7 mouse cellular contexts compared by ENCODE assay signal in genomic region chr1:180329706-180330105, GRCm38 (mm10). TPM values are rescaled to one million over a fixed set of nuclear protein-coding genes. Genes with fewer than 3 reads are reported as not detected.
DNase-seq lines count a peak whose midpoint lies in the region; ATAC-seq lines count a peak whose summit lies in the region.

No protein-coding gene starts in this region.

- H3K36me3 ChIP-seq in megakaryocyte, embryonic 14.5 days (replicated peaks; ENCODE audit: low read length): peaks cover 29% of the 10 kb centered on the region
- no peaks in the 10 kb centered on the region for H3K36me3 ChIP-seq in forebrain, embryonic 13.5 days (ENCODE audit: poor library complexity, severe bottlenecking)
- H3K36me3 ChIP-seq in limb, embryonic 15.5 days: peaks cover 13% of the 10 kb centered on the region
- H3K36me3 ChIP-seq in stomach, embryonic 16.5 days (ENCODE audit: control insufficient read depth, insufficient read depth, low read length): no peaks in the 10 kb centered on the region

- H3K9me3 ChIP-seq in megakaryocyte, embryonic 14.5 days: no peaks in the 10 kb centered on the region
- no peaks in the 10 kb centered on the region for H3K9me3 ChIP-seq in forebrain, embryonic 13.5 days (replicated peaks)
- H3K9me3 ChIP-seq in limb, embryonic 15.5 days: no peaks in the 10 kb centered on the region
- H3K9me3 ChIP-seq in stomach, embryonic 16.5 days (replicated peaks; ENCODE audit: control insufficient read depth, low read length): no peaks in the 10 kb centered on the region

- no peak for ATAC-seq in megakaryocyte, adult 5-6 weeks (ENCODE audit: poor library complexity, severe bottlenecking)
- no peak for ATAC-seq in forebrain, embryonic 13.5 days
- ATAC-seq in limb, embryonic 15.5 days (ENCODE audit: insufficient number of reproducible peaks, low FRiP score, low TSS enrichment, low read depth): no peak
- no peak for ATAC-seq in stomach, embryonic 16.5 days (ENCODE audit: insufficient read depth, low FRiP score)

- intact Hi-C loops in left cerebral cortex, postnatal 14 days (cut with DNase I): loop anchor here (5.0 kb wide), 4 partner anchors 38 to 78 kb away; no protein-coding TSS in a partner anchor

- H3K4me3 ChIP-seq in megakaryocyte, embryonic 14.5 days (replicated peaks): peak overlapping the region; percentile 100
- H3K4me3 ChIP-seq in forebrain, embryonic 13.5 days: no peak overlapping the region
- peak overlapping the region; percentile 76 for H3K4me3 ChIP-seq in limb, embryonic 15.5 days
- peak overlapping the region; percentile 28 for H3K4me3 ChIP-seq in stomach, embryonic 16.5 days (replicated peaks; ENCODE audit: low read length)

- H3K4me1 ChIP-seq in megakaryocyte, embryonic 14.5 days: peaks cover 62% of the 10 kb centered on the region
- peaks cover 36% of the 10 kb centered on the region for H3K4me1 ChIP-seq in forebrain, embryonic 13.5 days
- H3K4me1 ChIP-seq in limb, embryonic 15.5 days: peaks cover 54% of the 10 kb centered on the region
- H3K4me1 ChIP-seq in stomach, embryonic 16.5 days (ENCODE audit: control insufficient read depth, insufficient read depth, low read length): peaks cover 40% of the 10 kb centered on the region

- no peak for DNase-seq in gastrocnemius, postnatal 10 days
- DNase-seq in left cerebral cortex, postnatal 14 days (ENCODE audit: low spot score in 2 of 2): no peak

- no peaks in the 10 kb centered on the region for H3K27me3 ChIP-seq in megakaryocyte, embryonic 14.5 days (replicated peaks)
- peaks cover 45% of the 10 kb centered on the region for H3K27me3 ChIP-seq in forebrain, embryonic 13.5 days
- H3K27me3 ChIP-seq in limb, embryonic 15.5 days: no peaks in the 10 kb centered on the region
- H3K27me3 ChIP-seq in stomach, embryonic 16.5 days (ENCODE audit: control insufficient read depth, insufficient read depth, low read length): no peaks in the 10 kb centered on the region

- no peak overlapping the region for H3K9ac ChIP-seq in forebrain, embryonic 13.5 days
- no peak overlapping the region for H3K9ac ChIP-seq in limb, embryonic 15.5 days
- peak overlapping the region; percentile 54 for H3K9ac ChIP-seq in stomach, embryonic 16.5 days (ENCODE audit: low read length)

- peak overlapping the region; percentile 37 for H3K4me2 ChIP-seq in forebrain, embryonic 13.5 days
- peak overlapping the region; percentile 76 for H3K4me2 ChIP-seq in limb, embryonic 15.5 days
- peak overlapping the region; percentile 98 for H3K4me2 ChIP-seq in stomach, embryonic 16.5 days (ENCODE audit: low read depth, low read length)

- 16% methylated on average over 6 of the region's 6 CpGs for WGBS in forebrain, embryonic 13.5 days
- WGBS in limb, embryonic 15.5 days: 9% methylated on average over 6 of the region's 6 CpGs
- WGBS in stomach, embryonic 16.5 days: 14% methylated on average over 6 of the region's 6 CpGs

- no peak overlapping the region for H3K27ac ChIP-seq in forebrain, embryonic 13.5 days
- peak overlapping the region; percentile 87 for H3K27ac ChIP-seq in limb, embryonic 15.5 days
- peak overlapping the region; percentile 91 for H3K27ac ChIP-seq in stomach, embryonic 16.5 days (ENCODE audit: low read length)

RNA-seq across cellular contexts. Expression of gene Itpkb, which starts 0.6 kb away (rescaled TPM):
- 36.8 and 40.6 TPM in 2 replicates for polyA plus RNA-seq in megakaryocyte, embryonic 14.5 days (2012; ENCODE audit: insufficient read depth, low replicate concordance)
- 11.5 and 12.9 TPM in 2 replicates for total RNA-seq in megakaryocyte, adult 5-6 weeks (2015)
- total RNA-seq in megakaryocyte, adult 5-6 weeks (2017): 10.9 and 13.6 TPM in 2 replicates
- 2.3 and 2.5 TPM in 2 replicates for polyA plus RNA-seq in forebrain, embryonic 13.5 days (2015; fragmentation: Nextera tagmentation; extraction: Ambion mirVana)
- polyA plus RNA-seq in limb, embryonic 15.5 days (2015; fragmentation: Nextera tagmentation; extraction: Ambion mirVana): 12.7 and 15.1 TPM in 2 replicates
- polyA plus RNA-seq in stomach, embryonic 16.5 days (2015; fragmentation: Nextera tagmentation; extraction: Ambion mirVana): 6.0 and 7.2 TPM in 2 replicates
- total RNA-seq in gastrocnemius, postnatal 10 days (2021): 10 to 100 TPM; 30.1 to 38.7 TPM
- total RNA-seq in left cerebral cortex, postnatal 14 days (2021): 10 to 100 TPM; 14.0 to 14.3 TPM

Comparison
In these comparisons a context has a peak if more than half of its experiments do, and no peak if none do; other contexts are left out.
1. H3K4me2 ChIP-seq: peak in every context shown above with its lines; median percentile 98 in stomach, embryonic 16.5 days; 76 in limb, embryonic 15.5 days; 37 in forebrain, embryonic 13.5 days.